Mouse (Mus musculus) intestine, postnatal 0 days (tissue): ENCODE measurements around the gene Zfp935. TPM values are rescaled to one million over a fixed set of nuclear protein-coding genes. Genes with fewer than 3 reads are reported as not detected.
"Not testable (repeated sequence)": the region's sequence is repeated elsewhere in the genome, so short reads cannot be mapped to it uniquely, and the experiment has no call there.

Experiments used
- ATAC-seq: fragments of 200-750 bp; cut with Nextera tagmentation; 2 replicates; pipeline ENCODE4 v1.8.0; 2017; ENCODE audit warnings: mild to moderate bottlenecking, moderate TSS enrichment, moderate library complexity
- H3K27ac ChIP-seq: fragments of 300-500 bp; sonication (generic); 2 replicates; pipeline ENCODE4 v1.5.1; 2014; ENCODE audit warnings: mild to moderate bottlenecking, low read depth, low read length, moderate library complexity
- H3K27me3 ChIP-seq: fragments of 300-500 bp; sonication (generic); replicated peaks from 2 replicates; pipeline ENCODE4 v1.6.1; 2014; ENCODE audit warnings: low read length, mixed read lengths; ENCODE audit not compliant: control insufficient read depth, insufficient read depth
- H3K36me3 ChIP-seq: fragments of 300-500 bp; sonication (generic); 2 replicates; pipeline ENCODE4 v1.6.1; 2014; ENCODE audit warnings: mild to moderate bottlenecking, moderate library complexity; ENCODE audit not compliant: control insufficient read depth, insufficient read depth
- H3K4me1 ChIP-seq: fragments of 300-500 bp; sonication (generic); replicated peaks from 2 replicates; pipeline ENCODE4 v1.6.1; 2014; ENCODE audit warnings: antibody characterized with exemption, low read length, mixed read lengths; ENCODE audit not compliant: control insufficient read depth, insufficient read depth
- H3K4me2 ChIP-seq: fragments of 300-500 bp; sonication (generic); replicated peaks from 2 replicates; pipeline ENCODE4 v1.6.1; 2014; ENCODE audit warnings: low read depth, mild to moderate bottlenecking, moderate library complexity
- H3K4me3 ChIP-seq: fragments of 300-500 bp; sonication (generic); 2 replicates; pipeline ENCODE4 v1.5.1; 2014; ENCODE audit warnings: low read depth, low read length
- H3K9ac ChIP-seq: fragments of 300-500 bp; sonication (generic); 2 replicates; pipeline ENCODE4 v1.6.1; 2014; ENCODE audit warnings: mild to moderate bottlenecking, low read depth, low read length
- H3K9me3 ChIP-seq: fragments of 300-500 bp; sonication (generic); 2 replicates; pipeline ENCODE4 v1.6.1; 2016; ENCODE audit warnings: mixed run types; ENCODE audit not compliant: control insufficient read depth
- CTCF ChIP-seq: sonication (generic); IDR thresholded peaks from 2 replicates; pipeline ENCODE4 v1.5.1; 2016; ENCODE audit warnings: low read depth, mild to moderate bottlenecking, control low read depth, antibody characterized with exemption, moderate library complexity
- WGBS: fragments of 180-500 bp; shearing (Covaris S2); extraction: QIAGEN DNeasy Blood & Tissue Kit; methylation state at CpG from one replicate; pipeline ENCODE4 v1.1.7; 2014; 5-methylcytosine and 5-hydroxymethylcytosine counted together
- polyA plus RNA-seq: library from polyadenylated mRNA; unstranded; fragments of >200 nt; fragmentation: Nextera tagmentation; extraction: Ambion mirVana; gene quantifications from 2 replicates; pipeline ENCODE4 v1.2.1, GENCODE M21; 2015

Zfp935 gene
- 0.21 TPM in 1 of 2 replicates, not detected in the other for polyA plus RNA-seq

DNA sequence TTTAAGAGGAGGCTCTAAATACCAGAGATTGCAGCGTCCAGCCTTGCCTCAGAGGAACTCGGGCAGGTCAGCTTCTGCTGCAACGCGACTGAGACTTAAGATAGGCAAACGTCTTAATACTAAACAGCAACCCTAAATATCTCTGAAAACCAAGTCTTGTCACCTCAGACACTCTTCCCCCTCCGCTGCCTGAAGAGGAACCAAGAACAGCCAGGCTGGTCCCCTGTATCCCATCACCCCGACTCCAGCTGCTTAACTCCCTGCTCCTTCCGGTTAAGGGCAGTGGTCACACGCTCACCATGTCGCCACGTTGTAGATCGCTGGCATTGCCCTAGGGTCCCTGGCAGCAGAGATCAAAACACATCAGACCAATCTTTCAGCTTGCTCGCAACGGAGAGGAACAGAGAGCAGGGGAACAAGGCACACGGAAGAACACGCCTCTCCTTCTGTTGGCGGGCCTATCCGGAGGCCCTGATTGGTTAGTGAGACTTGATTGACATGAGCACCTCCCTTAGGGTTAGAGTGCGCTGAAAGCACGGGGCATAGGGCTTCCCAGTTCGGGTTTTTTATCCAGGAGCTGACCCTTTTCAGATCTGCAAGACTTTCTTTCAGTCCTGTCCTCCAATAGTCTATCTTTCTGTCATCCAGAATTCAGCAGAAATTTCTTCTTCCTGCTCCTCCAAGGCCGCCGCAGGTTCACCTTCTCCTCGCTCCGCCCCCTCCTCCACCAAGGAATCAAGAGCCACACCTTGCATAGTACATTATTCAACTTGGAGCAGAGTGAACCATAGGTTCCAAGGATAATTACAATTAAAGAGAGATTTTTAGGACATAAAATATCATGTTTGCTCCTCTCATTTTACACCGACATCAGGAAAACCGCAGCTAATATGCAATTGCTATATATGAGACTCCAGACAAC, at the start of gene Zfp935:
TSS of gene Zfp935 (minus strand) at position 323 of the 922 bp plus-strand sequence.
- H3K4me3 ChIP-seq, result peak within 1 kb of the TSS; percentile 41
- H3K4me1 ChIP-seq, H3K27me3 ChIP-seq, H3K36me3 ChIP-seq, H3K27ac ChIP-seq, ATAC-seq, H3K9me3 ChIP-seq, H3K9ac ChIP-seq: not testable (repeated sequence)
- 2% methylated on average over 25 of the region's 27 CpGs for WGBS
- H3K4me2 ChIP-seq, result peak within 1 kb of the TSS; percentile 62

DNA sequence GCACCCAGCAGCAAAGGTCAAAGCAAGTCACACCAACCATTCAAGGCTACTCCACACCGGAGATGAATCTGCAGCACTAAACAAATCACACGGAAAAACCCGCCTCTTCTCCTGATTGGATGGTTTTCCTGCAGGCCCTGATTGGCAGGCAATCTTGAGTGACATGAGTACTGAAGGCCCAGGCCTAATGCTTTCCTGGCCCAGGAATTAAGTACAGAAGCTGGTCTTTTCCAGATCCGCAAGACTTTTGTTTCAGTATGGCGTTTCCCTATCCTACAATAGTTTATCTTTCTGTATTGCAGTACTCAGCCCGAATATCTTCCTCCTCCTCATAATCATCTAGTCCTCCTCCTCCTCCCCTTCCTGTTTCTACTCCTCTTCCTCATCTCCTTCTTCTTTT, 12.8 kb upstream of the Zfp935 start, which contains the start of gene Zfp934:
TSS of gene Zfp934 (minus strand) at position 101 of the 400 bp plus-strand sequence.
- H3K36me3 ChIP-seq, H3K9me3 ChIP-seq, H3K4me3 ChIP-seq, H3K27me3 ChIP-seq, ATAC-seq, H3K27ac ChIP-seq, H3K4me1 ChIP-seq, H3K4me2 ChIP-seq, H3K9ac ChIP-seq: not testable (repeated sequence)
- 92% methylated on average over 3 of the region's 6 CpGs for WGBS

DNA sequence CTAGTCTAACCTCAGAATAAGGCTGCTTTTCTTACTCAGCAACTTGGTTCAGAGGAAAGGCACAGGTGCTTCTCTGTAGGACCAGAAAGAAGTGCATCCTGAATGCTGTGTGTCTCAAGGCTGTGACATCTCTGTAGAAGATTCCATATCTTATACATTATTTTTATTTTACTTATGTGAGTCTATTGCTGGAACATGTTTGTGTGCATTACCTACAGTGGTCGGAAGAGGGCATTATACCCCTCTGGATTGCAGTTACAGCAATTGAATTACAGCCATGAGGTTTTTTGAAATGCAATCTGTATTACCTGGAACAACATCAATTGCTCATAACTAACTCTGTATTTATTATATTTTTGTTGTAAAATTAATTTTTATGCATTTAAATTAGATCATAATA, 3.4 kb upstream of the Zfp935 start:
- H3K4me1 ChIP-seq, H3K27me3 ChIP-seq, ATAC-seq, H3K9me3 ChIP-seq, H3K4me3 ChIP-seq, H3K36me3 ChIP-seq, H3K9ac ChIP-seq, H3K4me2 ChIP-seq, H3K27ac ChIP-seq: not testable (repeated sequence)
- 17% methylated on average over 1 of the region's 1 CpGs for WGBS
- peak; percentile 33; the same call in 1 of the 2 replicates for TF ChIP-seq CTCF

DNA sequence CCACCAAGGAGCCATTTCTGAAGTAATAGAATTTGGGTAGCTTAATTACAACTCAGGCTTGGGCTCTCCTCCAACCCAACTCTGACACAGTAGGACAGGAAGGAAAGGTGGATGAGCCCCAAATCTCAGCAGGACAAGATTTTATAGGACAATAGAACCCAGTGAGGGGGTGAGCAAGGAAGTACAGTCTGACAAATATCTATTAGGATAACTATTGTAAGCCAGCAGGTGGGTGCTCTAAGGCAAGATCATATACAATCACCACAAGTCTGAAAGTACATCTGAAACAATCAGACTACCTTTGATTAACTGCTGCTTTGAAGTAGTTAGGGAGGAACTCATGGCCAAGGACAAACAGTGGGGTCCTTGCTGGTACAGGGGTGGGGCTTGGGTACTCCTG, 28.2 kb downstream of the Zfp935 start:
- not testable (repeated sequence) for H3K27me3 ChIP-seq, H3K9me3 ChIP-seq, H3K36me3 ChIP-seq, H3K4me3 ChIP-seq, H3K27ac ChIP-seq, ATAC-seq, H3K9ac ChIP-seq, H3K4me2 ChIP-seq, H3K4me1 ChIP-seq

DNA sequence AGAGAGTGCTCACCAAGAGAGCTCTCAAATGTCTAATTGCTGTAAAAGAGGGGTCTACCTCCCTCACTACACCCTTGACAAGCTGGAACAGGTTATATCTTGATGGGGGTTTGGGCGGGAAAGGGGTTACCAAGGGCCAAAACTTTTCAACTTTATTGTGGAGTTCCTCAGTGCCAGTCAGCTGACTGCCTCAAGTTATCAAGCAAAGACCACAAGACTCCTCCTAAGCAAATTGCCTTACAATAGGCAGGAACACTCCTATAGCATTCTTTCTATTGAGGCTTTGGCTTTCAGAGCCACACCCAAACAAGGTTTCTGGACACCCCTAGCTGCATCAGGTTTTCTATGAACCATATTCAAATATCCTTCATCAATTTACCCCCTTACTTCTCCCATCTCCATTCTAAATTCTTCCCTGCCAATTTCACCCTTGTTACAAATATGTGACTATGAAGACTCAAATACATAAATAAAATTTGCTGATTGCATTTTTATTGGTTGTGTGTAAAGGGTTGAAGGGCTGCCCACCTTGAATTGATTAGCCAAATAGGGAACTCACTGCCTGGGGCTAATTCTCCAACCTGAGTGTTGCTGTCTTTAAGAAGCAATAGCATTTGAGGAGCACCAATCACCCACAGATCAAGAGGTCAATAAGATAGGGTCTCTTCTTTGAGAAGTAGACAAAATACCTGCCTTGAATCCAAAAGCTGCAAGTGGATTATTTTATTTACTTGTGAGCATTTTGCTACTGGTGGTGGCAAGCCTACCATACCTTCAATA, 47.5 kb downstream of the Zfp935 start:
- H3K4me2 ChIP-seq, H3K9ac ChIP-seq, H3K4me3 ChIP-seq, H3K27ac ChIP-seq, H3K9me3 ChIP-seq, H3K4me1 ChIP-seq, ATAC-seq, H3K27me3 ChIP-seq, H3K36me3 ChIP-seq: not testable (repeated sequence)
- 90% methylated on average over 1 of the region's 1 CpGs for WGBS

DNA sequence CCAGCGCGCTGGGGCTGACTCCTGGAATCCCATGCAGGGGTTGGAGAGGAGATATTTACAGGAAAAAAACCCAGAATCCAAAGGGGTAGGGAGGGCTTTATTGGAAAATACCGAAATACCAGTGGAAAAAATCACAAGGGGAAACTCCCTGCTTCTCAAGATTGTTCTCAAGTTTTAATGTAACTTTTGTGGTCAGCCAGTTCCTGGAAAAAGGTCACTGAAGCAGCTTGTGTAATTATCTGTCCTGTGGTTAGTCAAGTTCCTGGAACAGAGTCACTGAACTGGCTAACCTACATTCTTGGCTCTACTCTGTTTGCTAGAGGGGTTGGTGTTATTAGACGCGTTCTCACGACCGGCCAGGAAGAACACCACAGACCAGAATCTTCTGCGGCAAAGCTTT, 85.7 kb downstream of the Zfp935 start:
- not testable (repeated sequence) for ATAC-seq, H3K36me3 ChIP-seq, H3K4me1 ChIP-seq, H3K9me3 ChIP-seq, H3K4me3 ChIP-seq, H3K27me3 ChIP-seq, H3K4me2 ChIP-seq, H3K9ac ChIP-seq, H3K27ac ChIP-seq
- WGBS, result 92% methylated on average over 8 of the region's 8 CpGs
